Mouse (Mus musculus) liver, embryonic 14.5 days (tissue): ENCODE data around the gene Nos1ap.

ENCODE experiments used
- CTCF ChIP-seq: IDR thresholded peaks from 2 replicates; pipeline ENCODE4 v1.5.1; 2016; ENCODE audit warnings: antibody characterized with exemption, low read depth, control low read depth
- EP300 ChIP-seq: IDR thresholded peaks from 2 replicates; pipeline ENCODE4 v1.6.1; 2016; ENCODE audit warnings: antibody characterized with exemption, low read depth

DNA sequence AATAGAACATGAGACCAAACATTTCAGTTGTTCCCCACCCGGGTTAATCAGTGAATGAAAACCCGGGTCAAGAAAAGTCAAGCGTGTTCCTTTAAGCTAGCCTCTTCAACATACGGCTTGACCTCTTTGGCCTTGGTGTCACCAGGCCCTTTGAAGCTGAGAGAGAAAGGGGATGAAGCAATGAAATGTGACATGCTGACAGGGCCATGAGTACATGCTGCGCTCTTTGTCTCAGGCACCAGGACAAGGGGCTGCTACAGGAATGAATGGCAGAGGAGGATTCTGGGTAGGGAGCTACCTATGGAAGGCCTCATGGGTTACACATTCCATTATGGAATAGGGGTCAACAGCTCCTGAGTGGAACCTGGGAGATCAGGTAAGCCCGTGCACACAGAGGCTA, 286.6 kb downstream of the Nos1ap start:
- TF ChIP-seq CTCF = no peak
- TF ChIP-seq EP300 = no peak
